Mouse (Mus musculus): ENCODE data around the gene Spaca5.

Spaca5 gene

DNA sequence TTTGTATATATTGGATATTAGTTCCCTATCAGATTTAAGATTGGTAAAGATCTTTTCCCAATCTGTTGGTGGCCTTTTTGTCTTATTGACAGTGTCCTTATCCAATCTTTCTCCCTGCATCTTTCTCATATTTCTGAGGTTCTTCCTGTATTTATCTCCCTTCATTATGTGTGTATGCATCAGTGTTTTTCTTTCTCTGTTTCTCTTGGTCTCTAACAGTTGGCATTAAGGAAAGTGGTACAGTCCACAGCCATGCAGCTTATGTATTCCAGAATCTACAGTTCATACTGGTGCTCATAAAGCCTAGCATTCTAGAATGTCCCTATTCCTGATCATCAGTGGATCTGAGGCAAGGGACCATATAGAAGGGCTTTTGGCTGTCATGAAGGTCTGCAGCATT is at the start of gene Spaca5:
Gene Spaca5 (plus strand): TSS at position 301 of the 400 bp plus-strand sequence.
- no peak for DNase-seq

DNA sequence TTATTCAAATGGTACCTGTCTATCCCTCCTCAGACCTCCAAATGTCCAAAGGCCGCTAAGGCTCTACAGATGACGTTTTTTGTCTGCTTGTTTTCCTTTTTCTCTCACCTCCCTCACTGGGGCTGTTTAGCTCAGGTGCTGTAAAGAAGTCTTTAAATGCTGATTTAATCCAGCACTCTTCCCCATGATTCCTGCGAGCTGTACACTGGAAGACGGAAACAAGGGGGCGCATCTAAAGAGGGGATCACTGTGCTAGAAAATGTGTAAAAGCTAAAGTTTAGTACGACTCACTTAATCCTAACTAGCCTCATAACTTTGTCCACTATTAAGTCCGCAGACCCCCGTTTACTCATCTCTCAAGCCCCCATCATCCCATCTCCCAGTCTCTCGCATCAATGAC is 6.7 kb upstream of the Spaca5 start:
- no peak for DNase-seq

DNA sequence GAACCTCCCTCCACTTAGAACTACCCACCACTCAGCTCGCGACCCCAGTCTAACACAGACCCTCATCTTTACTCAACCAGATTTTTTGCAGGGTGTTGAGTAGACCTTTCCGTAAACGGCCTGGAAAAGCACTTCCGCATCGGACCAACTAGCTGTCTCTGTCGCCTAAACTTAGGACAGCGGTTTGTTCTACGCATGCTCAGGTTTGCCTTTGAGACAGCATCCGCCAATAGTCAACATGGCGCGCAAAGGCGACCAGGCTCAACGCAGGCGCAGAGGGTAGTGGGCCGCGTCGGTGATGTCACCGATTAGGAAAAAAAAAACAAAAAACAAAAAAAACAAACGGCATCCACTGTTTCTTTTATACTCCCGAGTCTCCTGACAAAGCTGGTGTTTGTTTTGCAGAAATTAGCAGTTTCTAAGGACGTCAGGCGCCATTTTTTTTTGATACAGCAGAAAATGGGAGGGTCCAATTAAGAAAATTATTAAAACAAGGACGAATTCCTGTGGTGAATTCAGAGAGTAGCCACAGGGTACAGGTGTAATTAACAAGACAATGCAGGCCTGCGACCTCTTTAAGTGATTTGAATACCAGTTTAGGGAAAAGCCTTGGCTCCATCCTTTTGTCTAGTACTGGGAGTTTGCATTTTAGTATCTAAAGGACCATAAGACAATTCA is 6.2 kb upstream of the Spaca5 start, which contains the start of gene Zfp182:
Gene Zfp182 (minus strand): TSS at position 451 of the 678 bp plus-strand sequence.
- DNase-seq: peak; percentile 77

- no peak for DNase-seq
Measured at GRCm38 (mm10) chrX:21062544-21062890, 5.7 kb upstream of the Spaca5 start.

DNA sequence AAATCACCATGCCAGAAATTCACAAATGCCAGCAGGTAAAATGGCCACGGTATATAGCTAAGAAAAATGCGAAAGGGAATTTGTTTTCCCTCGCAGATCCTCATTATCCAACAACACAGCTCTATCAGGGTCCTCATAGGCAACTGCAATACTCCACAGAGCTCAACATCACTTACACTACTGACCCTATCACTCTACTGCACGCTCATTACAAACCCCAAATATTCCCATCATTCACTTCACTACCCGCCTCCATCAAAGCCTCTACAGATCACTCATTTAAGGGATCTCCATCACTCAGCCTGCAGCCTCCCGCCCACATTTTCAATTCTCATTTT is 20.4 kb downstream of the Spaca5 start:
- DNase-seq: no peak

- peak; percentile 74 for DNase-seq
Measured at GRCm38 (mm10) chrX:21088983-21089866, 21.0 kb downstream of the Spaca5 start, which contains the start of gene Zfp300. TSS of gene Zfp300 (minus strand) at chrX:21089527.

DNA sequence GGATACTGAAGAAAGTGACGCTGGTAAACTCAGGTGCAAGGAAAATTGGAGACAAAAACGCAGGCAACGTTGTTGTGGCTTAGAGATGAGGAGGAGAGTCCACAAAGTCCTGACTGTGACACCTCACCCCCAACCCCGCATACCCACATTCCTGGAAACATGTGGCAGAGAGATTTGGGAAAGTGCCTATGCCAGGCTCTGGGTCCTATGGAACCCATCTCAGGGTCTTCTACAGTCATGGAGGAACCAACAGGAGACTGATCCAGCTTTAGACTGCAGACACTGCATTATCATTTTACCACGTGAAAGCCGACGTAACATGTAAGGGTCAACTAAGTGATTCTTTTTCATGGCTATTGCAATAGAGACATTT is 21.6 kb downstream of the Spaca5 start:
- no peak for DNase-seq

DNA sequence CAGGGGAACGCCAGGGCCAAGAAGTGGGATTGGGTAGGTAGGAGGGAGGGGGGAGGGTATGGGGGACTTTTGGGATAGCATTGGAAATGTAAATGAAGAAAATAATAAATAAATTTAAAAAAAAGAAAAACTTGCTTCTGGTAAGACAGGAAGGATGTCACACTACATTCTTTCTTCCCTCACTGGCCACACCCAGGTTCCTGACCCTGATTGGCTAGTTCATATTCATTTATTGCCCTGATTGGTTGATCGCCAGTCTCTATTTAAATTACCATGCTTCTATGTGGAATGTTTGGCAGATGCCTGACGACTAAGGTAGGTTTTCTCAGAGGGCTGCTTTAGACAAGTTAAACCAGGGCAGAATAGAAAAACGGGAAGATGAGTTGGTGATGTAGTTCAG is 47.3 kb downstream of the Spaca5 start, which contains the start of gene Ssxa1:
Gene Ssxa1 (plus strand): TSS at position 301 of the 400 bp plus-strand sequence.
- no peak for DNase-seq

All from thymus, postnatal 4 days (tissue).